Mouse (Mus musculus) ZHBTc4 (cell line): ENCODE measurements around the gene 0610040J01Rik.

Source experiments
- DNase-seq: peaks from one replicate; pipeline ENCODE4 v3.0.0-alpha.2; 2011; ENCODE audit warnings: low read depth, low spot score

Gene 0610040J01Rik

GRCm38 (mm10) chr5:63811819-63812508, at the start of gene 0610040J01Rik:
Gene 0610040J01Rik, plus strand, starts transcription at chr5:63812363.
- peak; percentile 87 for DNase-seq

DNA sequence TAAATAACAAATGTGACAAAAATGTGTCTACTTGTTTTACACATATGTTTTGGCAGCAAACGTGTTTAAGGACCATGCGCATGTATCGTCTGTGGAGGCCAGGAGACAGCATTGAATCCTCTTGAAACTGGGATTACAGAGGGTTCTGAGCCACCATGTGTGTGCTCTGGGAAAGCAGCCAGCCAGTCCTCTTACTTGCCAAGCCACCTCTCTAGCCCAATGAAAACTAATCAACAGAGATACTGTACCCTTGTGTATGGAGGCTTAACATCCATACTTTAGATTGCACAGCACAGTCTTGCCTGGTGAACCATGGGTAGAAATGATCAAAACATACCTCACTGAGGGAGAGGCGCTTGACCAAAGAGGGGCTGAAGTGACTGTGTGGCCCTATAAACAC, 46.3 kb upstream of the 0610040J01Rik start:
- no peak for DNase-seq

DNA sequence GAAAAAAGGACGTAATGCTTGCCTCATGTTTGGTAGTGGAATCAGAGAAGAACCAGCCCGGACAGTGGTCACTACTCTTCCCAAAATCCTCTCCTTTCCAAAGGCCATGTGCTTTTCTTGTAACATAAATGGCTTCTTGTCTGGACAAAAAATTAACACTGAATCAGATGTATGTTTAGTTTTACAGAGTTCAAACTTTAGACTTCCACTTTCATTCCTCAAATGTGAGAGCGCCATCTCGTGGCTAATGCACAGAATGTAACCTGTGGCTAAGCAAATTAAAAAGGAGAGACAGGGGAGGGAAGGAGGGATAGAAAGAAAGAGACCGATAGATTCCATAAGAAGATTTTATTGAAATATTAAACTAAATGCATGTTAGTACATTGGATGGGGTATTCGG, 45.4 kb upstream of the 0610040J01Rik start:
- peak; percentile 75 for DNase-seq

- no peak for DNase-seq
Measured at GRCm38 (mm10) chr5:63767464-63767863, 44.7 kb upstream of the 0610040J01Rik start.

- DNase-seq, result no peak
Measured at GRCm38 (mm10) chr5:63768220-63768619, 43.9 kb upstream of the 0610040J01Rik start.

DNA sequence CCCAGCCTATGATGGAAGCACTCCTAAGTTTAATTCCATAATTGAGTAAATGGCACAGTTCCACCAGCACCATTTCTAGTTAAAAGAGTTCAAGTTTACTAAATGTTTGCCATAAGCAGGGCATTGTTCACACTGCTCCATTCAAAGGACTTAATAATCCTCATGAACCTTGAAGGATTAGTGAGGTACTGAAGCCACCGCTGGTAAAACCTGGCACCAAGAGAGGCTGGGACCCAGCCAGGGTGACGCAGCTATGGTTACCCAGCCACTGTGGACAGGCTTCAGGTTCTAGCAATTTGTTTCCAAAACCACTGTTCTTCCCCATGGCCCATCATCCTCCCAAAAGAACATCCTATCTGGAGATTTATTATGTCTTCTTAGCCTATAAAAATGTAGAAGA, 39.2 kb upstream of the 0610040J01Rik start:
- DNase-seq, result no peak

GRCm38 (mm10) chr5:63773603-63774002, 38.6 kb upstream of the 0610040J01Rik start:
- DNase-seq, result no peak

- DNase-seq, result no peak
Measured at GRCm38 (mm10) chr5:63788156-63788826, 23.9 kb upstream of the 0610040J01Rik start.

DNA sequence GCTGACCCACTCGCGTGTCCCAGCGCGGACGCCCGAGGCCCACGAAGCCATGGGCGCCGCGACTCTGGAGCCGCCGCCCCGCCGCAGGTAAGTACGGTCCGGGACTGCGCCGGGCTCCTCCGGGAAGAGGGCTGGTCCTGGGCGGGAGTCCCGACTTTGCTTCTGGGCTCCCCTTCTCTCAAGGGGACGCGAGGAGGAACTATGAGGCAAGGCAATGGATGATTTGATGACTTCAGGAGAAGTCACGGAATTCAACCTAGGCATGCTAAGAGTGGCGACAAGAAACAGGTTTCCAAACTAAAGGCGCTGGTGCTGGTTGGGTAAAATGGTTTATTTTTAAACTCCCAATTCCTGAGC, 324 bp downstream of the 0610040J01Rik start:
- DNase-seq, result no peak

GRCm38 (mm10) chr5:63816643-63817042, 4.5 kb downstream of the 0610040J01Rik start:
- DNase-seq, result no peak

- DNase-seq, result no peak
Measured at GRCm38 (mm10) chr5:63817270-63817669, 5.1 kb downstream of the 0610040J01Rik start.

- no peak for DNase-seq
Measured at GRCm38 (mm10) chr5:63818975-63819374, 6.8 kb downstream of the 0610040J01Rik start.

GRCm38 (mm10) chr5:63819519-63819918, 7.4 kb downstream of the 0610040J01Rik start:
- no peak for DNase-seq

DNA sequence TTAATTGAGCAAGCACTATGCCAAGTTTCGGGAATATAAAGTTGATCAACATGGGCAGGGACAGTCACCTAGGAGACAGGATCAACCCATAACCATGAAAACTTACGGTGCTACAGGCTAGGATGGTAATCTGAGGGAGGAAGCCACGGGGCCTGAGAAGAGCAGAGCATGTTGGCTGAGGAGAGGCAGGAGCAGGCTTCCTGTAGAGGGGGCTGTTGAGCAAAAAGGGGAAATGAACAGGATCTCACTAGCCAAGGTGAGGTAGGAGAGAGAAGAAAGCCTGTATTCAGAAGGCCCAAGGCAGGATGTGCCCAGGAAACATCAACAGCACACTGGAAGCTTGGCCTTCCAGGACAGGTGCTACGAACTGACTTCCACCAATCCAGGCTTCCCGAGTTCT, 9.0 kb downstream of the 0610040J01Rik start:
- DNase-seq, result peak; percentile 23

- no peak for DNase-seq
Measured at GRCm38 (mm10) chr5:63821860-63822259, 9.7 kb downstream of the 0610040J01Rik start.

GRCm38 (mm10) chr5:63823362-63824332, 11.5 kb downstream of the 0610040J01Rik start:
- no peak for DNase-seq

DNA sequence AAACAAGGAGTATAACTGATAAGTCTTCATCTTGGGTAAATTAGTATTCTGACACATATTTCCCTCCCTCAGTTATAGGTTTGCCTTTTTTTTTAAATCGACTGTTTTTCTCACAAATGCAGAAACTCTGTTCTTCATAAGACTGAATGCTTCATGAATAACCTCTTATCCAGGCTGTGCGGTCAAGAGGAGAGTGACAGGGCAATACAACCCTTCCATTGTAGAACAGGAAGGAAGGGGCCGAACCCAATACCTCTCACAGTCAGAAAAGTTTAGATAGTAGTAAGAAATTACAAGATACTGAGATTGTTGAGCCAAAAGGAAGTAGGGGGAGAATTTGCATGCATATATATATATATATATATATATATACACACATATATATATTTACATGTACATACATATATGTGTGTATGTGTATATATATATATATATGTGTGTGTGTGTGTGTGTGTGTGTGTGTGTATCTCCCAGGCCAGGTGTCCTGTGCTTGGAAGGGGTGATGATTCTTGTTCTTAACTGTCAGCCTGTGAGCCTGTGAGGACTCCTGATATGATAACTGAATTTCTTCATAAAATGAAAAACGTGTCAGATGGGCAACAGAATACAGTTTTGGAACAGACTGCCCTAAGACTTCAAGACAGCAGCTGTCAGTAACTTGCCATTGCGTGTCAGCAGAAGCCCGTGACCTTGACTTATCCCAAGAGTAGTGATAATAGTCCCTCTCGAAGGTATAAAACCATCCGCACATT, 12.6 kb downstream of the 0610040J01Rik start:
- no peak for DNase-seq

- DNase-seq, result no peak
Measured at GRCm38 (mm10) chr5:63825881-63826280, 13.7 kb downstream of the 0610040J01Rik start.

- DNase-seq, result no peak
Measured at GRCm38 (mm10) chr5:63827006-63827405, 14.8 kb downstream of the 0610040J01Rik start.

DNA sequence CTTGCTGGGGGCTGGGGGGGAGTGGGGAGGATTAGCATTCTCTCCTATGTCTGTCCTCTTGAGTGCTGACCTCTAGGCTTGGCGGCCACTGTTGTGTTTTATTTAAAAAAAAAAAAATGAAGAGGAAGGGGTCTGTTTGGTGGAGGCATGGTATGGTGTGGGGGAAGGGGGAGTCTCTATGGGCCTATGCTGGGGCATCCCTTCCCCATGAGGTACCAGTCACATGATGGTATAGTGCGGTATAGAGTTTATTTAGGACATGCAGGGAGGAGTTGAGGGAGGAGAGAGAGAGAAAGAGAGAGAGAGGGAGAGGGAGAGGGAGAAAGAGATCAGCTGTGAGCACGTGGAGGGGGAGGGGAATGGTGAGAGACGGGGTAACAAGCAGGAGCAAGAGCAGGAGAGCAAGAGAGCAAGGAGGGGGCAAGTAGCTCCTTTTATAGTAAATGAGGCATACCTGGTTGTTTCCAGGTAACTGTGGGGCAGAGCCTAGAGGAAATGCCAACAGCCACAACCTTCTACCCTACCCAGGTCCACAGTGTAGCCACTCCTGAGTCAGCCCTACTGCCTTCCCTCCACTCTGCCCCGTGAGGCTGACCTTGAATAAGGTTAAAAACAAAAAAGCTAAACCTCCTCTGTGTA, 15.4 kb downstream of the 0610040J01Rik start:
- DNase-seq, result no peak
